Mouse (Mus musculus) kidney, postnatal 0 days (tissue): ENCODE measurements at regions not wholly inside any gene's neighbourhood (a gene's known extent, or its start where the extent isn't known, plus 50 kb on each side); places are given as distances from the start of the nearest gene placed in this dataset.

ENCODE experiments used
- ATAC-seq: fragments of 200-750 bp; cut with Nextera tagmentation; replicated peaks from 2 replicates; pipeline ENCODE4 v1.8.0; 2017; ENCODE audit warnings: low read depth, moderate number of reproducible peaks, moderate TSS enrichment, moderate library complexity; ENCODE audit not compliant: low FRiP score
- DNase-seq: peaks from one replicate; pipeline ENCODE4 v3.0.0-alpha.2; 2016; ENCODE audit warnings: low spot score
- H3K27ac ChIP-seq: fragments of 300-500 bp; sonication (generic); 2 replicates; pipeline ENCODE4 v1.5.1; 2014; ENCODE audit warnings: mild to moderate bottlenecking
- H3K27me3 ChIP-seq: fragments of 300-500 bp; sonication (generic); 2 replicates; pipeline ENCODE4 v1.6.1; 2014; ENCODE audit warnings: low read length, mixed read lengths; ENCODE audit not compliant: insufficient read depth
- H3K36me3 ChIP-seq: fragments of 300-500 bp; sonication (generic); 2 replicates; pipeline ENCODE4 v1.6.1; 2014; ENCODE audit warnings: low read length, mixed read lengths; ENCODE audit not compliant: insufficient read depth
- H3K4me1 ChIP-seq: fragments of 300-500 bp; sonication (generic); replicated peaks from 2 replicates; pipeline ENCODE4 v1.6.1; 2014; ENCODE audit warnings: antibody characterized with exemption, low read length, mixed read lengths; ENCODE audit not compliant: insufficient read depth
- H3K4me2 ChIP-seq: fragments of 300-500 bp; sonication (generic); 2 replicates; pipeline ENCODE4 v1.6.1; 2014; ENCODE audit warnings: mild to moderate bottlenecking, low read length, moderate library complexity, mixed read lengths
- H3K4me3 ChIP-seq: fragments of 300-500 bp; sonication (generic); replicated peaks from 2 replicates; pipeline ENCODE4 v1.5.1; 2014; ENCODE audit warnings: low read depth, low read length
- H3K9ac ChIP-seq: fragments of 300-500 bp; sonication (generic); 2 replicates; pipeline ENCODE4 v1.6.1; 2014; ENCODE audit warnings: low read depth, low read length
- H3K9me3 ChIP-seq: fragments of 300-500 bp; sonication (generic); replicated peaks from 2 replicates; pipeline ENCODE4 v1.6.1; 2016; ENCODE audit warnings: low read length, inconsistent platforms, mixed read lengths
- CTCF ChIP-seq: IDR thresholded peaks from 2 replicates; pipeline ENCODE4 v1.5.1; 2016; ENCODE audit warnings: antibody characterized with exemption, low read depth, mild to moderate bottlenecking, moderate library complexity
- WGBS: fragments of 180-500 bp; shearing (Covaris S2); extraction: QIAGEN DNeasy Blood & Tissue Kit; methylation state at CpG from one replicate; pipeline ENCODE4 v1.1.7; 2014; 5-methylcytosine and 5-hydroxymethylcytosine counted together

GRCm38 (mm10) chr14:48748976-48749375 is 75.4 kb upstream of the Otx2 start:
- H3K27me3 ChIP-seq, result peaks cover 8% of the 10 kb centered on the region
- 93% methylated on average over 12 of the region's 12 CpGs for WGBS
- no peak overlapping the region for H3K27ac ChIP-seq
- no peak overlapping the region for H3K4me2 ChIP-seq
- DNase-seq (no peak), ATAC-seq (no peak)
- no peaks in the 10 kb centered on the region for H3K9me3 ChIP-seq
- no peak overlapping the region for H3K9ac ChIP-seq
- no peaks in the 10 kb centered on the region for H3K36me3 ChIP-seq
- 0 out of 2 replicates have a peak, but pooled peaks cover 3% of the 10 kb centered on the region for H3K4me1 ChIP-seq
- no peak overlapping the region for H3K4me3 ChIP-seq
- no peak for TF ChIP-seq CTCF

GRCm38 (mm10) chr14:48747936-48748335 is 74.3 kb upstream of the Otx2 start:
- Histone ChIP-seq H3K4me1 (0 out of 2 replicates have a peak, but pooled peaks cover 3% of the 10 kb centered on the region), H3K27ac (no peak overlapping the region), H3K4me3 (no peak overlapping the region), H3K27me3 (peaks cover 8% of the 10 kb centered on the region), H3K9me3 (no peaks in the 10 kb centered on the region), H3K36me3 (no peaks in the 10 kb centered on the region), H3K9ac (no peak overlapping the region), H3K4me2 (no peak overlapping the region)
- no peak for ATAC-seq
- TF ChIP-seq CTCF, result no peak
- WGBS, result 91% methylated on average over 1 of the region's 1 CpGs
- no peak for DNase-seq

GRCm38 (mm10) chr14:48740942-48741602 is 67.5 kb upstream of the Otx2 start:
- H3K9ac ChIP-seq, result no peak overlapping the region
- H3K27ac ChIP-seq, result no peak overlapping the region
- H3K4me1 ChIP-seq, result no peaks in the 10 kb centered on the region
- ATAC-seq, result no peak
- H3K36me3 ChIP-seq, result no peaks in the 10 kb centered on the region
- no peak overlapping the region for H3K4me2 ChIP-seq
- no peak for DNase-seq
- no peak for TF ChIP-seq CTCF
- H3K9me3 ChIP-seq, result no peaks in the 10 kb centered on the region
- no peaks in the 10 kb centered on the region for H3K27me3 ChIP-seq
- no peak overlapping the region for H3K4me3 ChIP-seq
- 60% methylated on average over 7 of the region's 7 CpGs for WGBS

GRCm38 (mm10) chr14:48739121-48739520 is 65.5 kb upstream of the Otx2 start:
- 89% methylated on average over 4 of the region's 4 CpGs for WGBS
- no peak for TF ChIP-seq CTCF
- H3K9ac ChIP-seq, result no peak overlapping the region
- H3K36me3 ChIP-seq, result no peaks in the 10 kb centered on the region
- no peak overlapping the region for H3K4me2 ChIP-seq
- DNase-seq (no peak), ATAC-seq (no peak)
- H3K27ac ChIP-seq, result no peak overlapping the region
- no peaks in the 10 kb centered on the region for H3K4me1 ChIP-seq
- no peaks in the 10 kb centered on the region for H3K9me3 ChIP-seq
- H3K4me3 ChIP-seq, result no peak overlapping the region
- H3K27me3 ChIP-seq, result no peaks in the 10 kb centered on the region

GRCm38 (mm10) chr14:48738641-48739040 is 65.0 kb upstream of the Otx2 start:
- no peak for TF ChIP-seq CTCF
- Histone ChIP-seq H3K27me3 (no peaks in the 10 kb centered on the region), H3K27ac (no peak overlapping the region), H3K4me2 (no peak overlapping the region), H3K9ac (no peak overlapping the region), H3K36me3 (no peaks in the 10 kb centered on the region), H3K4me3 (no peak overlapping the region), H3K9me3 (no peaks in the 10 kb centered on the region), H3K4me1 (no peaks in the 10 kb centered on the region)
- DNase-seq (no peak), ATAC-seq (no peak)
- 72% methylated on average over 10 of the region's 10 CpGs for WGBS

DNA sequence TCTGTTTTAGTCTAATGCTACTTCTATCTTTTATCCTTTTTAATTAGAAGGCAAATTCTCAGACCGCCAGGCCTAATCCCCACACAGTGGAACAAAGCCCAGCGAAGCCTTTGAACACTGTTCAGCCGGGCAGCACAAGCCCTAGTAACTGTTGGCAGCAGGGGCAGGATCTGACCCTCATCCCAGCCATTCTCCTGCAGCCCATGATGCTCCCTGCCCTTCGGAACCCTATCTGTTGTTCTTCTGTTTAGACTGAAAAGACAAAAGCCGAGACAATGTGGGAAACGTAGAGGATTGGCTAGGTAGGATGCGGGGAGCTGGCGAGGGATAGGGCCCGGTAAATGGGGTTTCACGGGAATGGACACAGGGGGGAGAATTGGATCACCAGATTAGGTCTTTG is 64.6 kb upstream of the Otx2 start:
- no peaks in the 10 kb centered on the region for H3K4me1 ChIP-seq
- no peak for TF ChIP-seq CTCF
- ATAC-seq (no peak), DNase-seq (no peak)
- H3K9ac ChIP-seq, result no peak overlapping the region
- H3K4me3 ChIP-seq, result no peak overlapping the region
- H3K27me3 ChIP-seq, result no peaks in the 10 kb centered on the region
- H3K9me3 ChIP-seq, result no peaks in the 10 kb centered on the region
- no peaks in the 10 kb centered on the region for H3K36me3 ChIP-seq
- no peak overlapping the region for H3K4me2 ChIP-seq
- WGBS, result 76% methylated on average over 10 of the region's 10 CpGs
- no peak overlapping the region for H3K27ac ChIP-seq
